Mouse (Mus musculus) embryonic facial prominence, embryonic 13.5 days (tissue): ENCODE results near the gene Foxm1. TPM values are rescaled to one million over a fixed set of nuclear protein-coding genes. Genes with fewer than 3 reads are reported as not detected.

Experiments used
- ATAC-seq: fragments of 200-750 bp; cut with Nextera tagmentation; 2 replicates; pipeline ENCODE4 v1.8.0; 2017; ENCODE audit warnings: low read depth; ENCODE audit not compliant: insufficient number of reproducible peaks, insufficient read depth, low FRiP score, low TSS enrichment
- H3K27ac ChIP-seq: fragments of 300-500 bp; sonication (generic); 2 replicates; pipeline ENCODE4 v1.5.1; 2015; ENCODE audit warnings: moderate library complexity, mild to moderate bottlenecking, inconsistent platforms
- H3K27me3 ChIP-seq: fragments of 300-500 bp; sonication (generic); 2 replicates; pipeline ENCODE4 v1.6.1; 2015; ENCODE audit warnings: mild to moderate bottlenecking, inconsistent platforms
- H3K36me3 ChIP-seq: fragments of 300-500 bp; sonication (generic); 2 replicates; pipeline ENCODE4 v1.6.1; 2015; ENCODE audit warnings: mild to moderate bottlenecking, inconsistent platforms
- H3K4me1 ChIP-seq: fragments of 300-500 bp; sonication (generic); 2 replicates; pipeline ENCODE4 v1.6.1; 2015; ENCODE audit warnings: inconsistent platforms
- H3K4me2 ChIP-seq: fragments of 300-500 bp; sonication (generic); 2 replicates; pipeline ENCODE4 v1.6.1; 2015; ENCODE audit warnings: moderate library complexity, mild to moderate bottlenecking, inconsistent platforms
- H3K4me3 ChIP-seq: fragments of 300-500 bp; sonication (generic); 2 replicates; pipeline ENCODE4 v1.5.1; 2015; ENCODE audit warnings: mild to moderate bottlenecking, inconsistent platforms
- H3K9ac ChIP-seq: fragments of 300-500 bp; sonication (generic); 2 replicates; pipeline ENCODE4 v1.6.1; 2015; ENCODE audit warnings: mild to moderate bottlenecking, inconsistent platforms
- H3K9me3 ChIP-seq: fragments of 300-500 bp; sonication (generic); 2 replicates; pipeline ENCODE4 v1.6.1; 2016; ENCODE audit warnings: inconsistent platforms
- WGBS: fragments of 180-500 bp; shearing (Covaris S2); methylation state at CpG from one replicate; pipeline ENCODE4 v1.1.7; 2015; ENCODE audit warnings: mixed read lengths; 5-methylcytosine and 5-hydroxymethylcytosine counted together
- polyA plus RNA-seq: library from polyadenylated mRNA; unstranded; fragments of >200 nt; fragmentation: Nextera tagmentation; extraction: Ambion mirVana; gene quantifications from 2 replicates; pipeline ENCODE4 v1.2.1, GENCODE M21; 2015

The Foxm1 gene
- 31.5 and 38.6 TPM in 2 replicates for polyA plus RNA-seq

- Histone ChIP-seq H3K4me3 (peak within 1 kb of the TSS; percentile 96), H3K9me3 (no peaks in the 10 kb centered on the region), H3K27me3 (no peaks in the 10 kb centered on the region), H3K4me1 (peaks cover 40% of the 10 kb centered on the region), H3K4me2 (peak within 1 kb of the TSS; percentile 86), H3K9ac (peak within 1 kb of the TSS; percentile 94), H3K27ac (peak within 1 kb of the TSS; percentile 97), H3K36me3 (peaks cover 34% of the 10 kb centered on the region)
- ATAC-seq = peak; percentile 87
- WGBS = under 1% methylated on average over 51 of the region's 76 CpGs
Measured at GRCm38 (mm10) chr6:128362381-128363006, at the start of gene Foxm1, which contains the start of gene Rhno1. TSS of gene Foxm1 (plus strand) at chr6:128362967. TSS of gene Rhno1 (minus strand) at chr6:128362911.

DNA sequence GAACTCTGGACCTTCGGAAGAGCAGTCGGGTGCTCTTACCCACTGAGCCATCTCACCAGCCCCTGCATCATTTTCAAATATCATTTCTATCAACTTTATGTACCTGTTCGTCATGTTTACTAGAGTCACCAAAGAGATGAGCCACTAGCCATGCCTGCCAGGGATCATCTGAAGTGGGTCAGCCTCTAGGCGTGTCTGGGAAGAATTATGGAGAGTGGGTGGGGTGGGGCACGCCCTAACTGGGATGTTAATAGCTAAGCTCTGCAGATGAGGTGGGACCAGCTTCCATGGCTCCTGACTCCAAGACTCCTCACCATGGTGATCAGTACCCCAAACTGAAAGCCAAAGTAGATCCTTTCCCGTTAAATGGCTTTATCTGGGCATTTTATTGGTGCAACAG, 48.0 kb upstream of the Foxm1 start:
- no peak for ATAC-seq
- Histone ChIP-seq H3K9ac (no peak overlapping the region), H3K27ac (no peak overlapping the region), H3K9me3 (no peaks in the 10 kb centered on the region), H3K4me1 (no peaks in the 10 kb centered on the region), H3K4me2 (no peak overlapping the region), H3K36me3 (no peaks in the 10 kb centered on the region), H3K4me3 (no peak overlapping the region), H3K27me3 (no peaks in the 10 kb centered on the region)
- 83% methylated on average over 6 of the region's 6 CpGs for WGBS

- WGBS = 80% methylated on average over 8 of the region's 8 CpGs
- ATAC-seq = no peak
- Histone ChIP-seq H3K4me1 (no peaks in the 10 kb centered on the region), H3K27ac (no peak overlapping the region), H3K36me3 (no peaks in the 10 kb centered on the region), H3K4me3 (no peak overlapping the region), H3K27me3 (no peaks in the 10 kb centered on the region), H3K9me3 (no peaks in the 10 kb centered on the region), H3K4me2 (no peak overlapping the region), H3K9ac (no peak overlapping the region)
Measured at GRCm38 (mm10) chr6:128315597-128315996, 47.2 kb upstream of the Foxm1 start.

DNA sequence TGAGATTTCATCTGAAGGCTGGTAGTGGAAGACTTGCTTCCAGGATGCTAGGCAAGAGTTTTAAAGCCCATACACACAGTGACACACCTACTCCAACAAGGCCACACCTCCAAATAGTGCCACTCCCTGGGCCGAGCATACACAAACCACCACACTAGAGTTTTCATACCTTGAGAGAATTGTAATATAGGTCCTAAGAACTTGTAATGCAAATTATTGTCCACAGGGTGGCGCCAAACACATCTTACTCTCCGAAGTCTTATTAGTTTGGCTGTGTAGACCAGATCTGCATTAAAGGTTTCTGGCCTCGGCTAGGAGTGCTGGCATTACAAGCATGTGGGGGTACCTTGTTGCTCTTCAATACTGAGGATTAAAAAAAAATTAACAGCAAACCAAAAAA, 44.5 kb upstream of the Foxm1 start:
- no peak overlapping the region for H3K9ac ChIP-seq

DNA sequence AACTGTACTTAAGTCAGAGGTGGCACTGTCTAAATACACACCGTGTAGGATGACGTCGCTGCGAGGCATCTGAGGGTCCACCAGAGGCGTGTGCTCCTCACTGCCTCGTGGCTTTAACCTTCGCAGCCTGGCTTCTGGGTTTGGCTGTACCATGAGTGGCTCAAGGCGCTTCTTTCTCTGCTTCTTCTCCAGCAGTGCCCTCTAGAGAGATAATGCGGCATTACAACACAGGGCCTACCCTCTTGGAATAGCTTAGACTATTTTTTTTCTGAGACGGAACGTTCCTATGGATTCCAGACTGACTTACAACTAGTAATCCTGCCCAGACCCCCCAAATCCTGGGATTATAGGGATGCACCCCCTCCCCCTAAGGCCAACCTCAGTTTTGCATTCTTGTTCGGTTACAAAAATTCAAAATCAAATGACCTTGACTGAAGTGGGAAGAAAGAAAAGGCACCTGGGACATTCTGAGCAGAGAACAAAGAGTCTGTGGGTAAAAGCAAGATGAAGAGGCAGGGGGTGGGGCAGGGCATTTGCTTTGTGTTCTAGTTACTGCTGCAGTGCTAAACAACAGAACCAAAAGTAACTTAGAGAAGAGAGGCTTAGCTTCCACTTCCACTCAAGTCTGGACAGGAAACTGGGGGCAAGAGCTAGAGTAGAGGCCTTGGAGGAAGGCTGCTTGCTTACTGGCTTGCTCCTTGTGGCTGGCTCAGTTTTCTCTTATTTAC, 28.2 kb upstream of the Foxm1 start:
- H3K4me2 ChIP-seq = no peak overlapping the region
- H3K4me3 ChIP-seq = no peak overlapping the region
- H3K9ac ChIP-seq = no peak overlapping the region
- 17% methylated on average over 12 of the region's 12 CpGs for WGBS
- peaks cover 16% of the 10 kb centered on the region for H3K4me1 ChIP-seq
- no peaks in the 10 kb centered on the region for H3K27me3 ChIP-seq
- peaks cover 12% of the 10 kb centered on the region; the same call in 1 of the 2 replicates for H3K9me3 ChIP-seq
- no peak for ATAC-seq
- H3K36me3 ChIP-seq = peaks cover 67% of the 10 kb centered on the region
- H3K27ac ChIP-seq = 0 out of 2 replicates have a peak overlapping the region, but pooled peaks have one; percentile 22

More for the DNA sequence above, 44.5 kb upstream of the Foxm1 start:
- H3K36me3 ChIP-seq = peaks cover 26% of the 10 kb centered on the region
- no peaks in the 10 kb centered on the region for H3K9me3 ChIP-seq
- H3K4me2 ChIP-seq = no peak overlapping the region
- no peak overlapping the region for H3K4me3 ChIP-seq
- H3K4me1 ChIP-seq = no peaks in the 10 kb centered on the region
- no peak overlapping the region for H3K27ac ChIP-seq
- H3K27me3 ChIP-seq = no peaks in the 10 kb centered on the region
- ATAC-seq = no peak
- WGBS = 8% methylated on average over 4 of the region's 4 CpGs

- H3K9ac ChIP-seq = no peak overlapping the region
- WGBS = 85% methylated on average over 7 of the region's 7 CpGs
- no peaks in the 10 kb centered on the region for H3K9me3 ChIP-seq
- H3K36me3 ChIP-seq = peaks cover 47% of the 10 kb centered on the region
- H3K4me1 ChIP-seq = peaks cover 20% of the 10 kb centered on the region
- H3K27ac ChIP-seq = peak overlapping the region; percentile 9; the same call in 1 of the 2 replicates
- H3K4me3 ChIP-seq = no peak overlapping the region
- ATAC-seq = no peak
- H3K4me2 ChIP-seq = no peak overlapping the region
- no peaks in the 10 kb centered on the region for H3K27me3 ChIP-seq
Measured at GRCm38 (mm10) chr6:128337467-128337866, 25.3 kb upstream of the Foxm1 start.

DNA sequence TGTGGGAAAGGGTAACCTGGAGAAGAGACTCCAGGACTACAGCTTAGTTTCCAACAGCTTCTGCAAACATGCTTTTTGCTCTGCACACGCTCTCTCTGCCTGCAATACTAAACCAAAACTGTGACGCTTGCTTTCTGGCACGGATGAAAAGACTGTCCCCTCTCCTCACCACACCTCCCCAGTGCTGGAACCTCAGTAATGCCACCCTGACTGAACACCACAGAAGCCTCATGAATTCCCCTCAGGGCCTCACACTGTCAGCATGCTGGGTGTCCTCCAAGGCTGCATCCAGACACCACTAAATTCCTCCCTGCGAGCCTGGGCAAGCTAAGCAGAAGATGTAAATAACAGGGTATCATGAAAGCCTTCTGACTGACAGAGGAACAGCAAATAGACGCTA, 23.9 kb upstream of the Foxm1 start:
- Histone ChIP-seq H3K36me3 (peaks cover 47% of the 10 kb centered on the region), H3K27ac (peak overlapping the region; percentile 66), H3K9me3 (no peaks in the 10 kb centered on the region), H3K4me2 (no peak overlapping the region), H3K4me1 (peaks cover 20% of the 10 kb centered on the region), H3K9ac (no peak overlapping the region), H3K4me3 (no peak overlapping the region), H3K27me3 (no peaks in the 10 kb centered on the region)
- peak; percentile 84; the same call in 1 of the 2 replicates for ATAC-seq
- 34% methylated on average over 5 of the region's 5 CpGs for WGBS

DNA sequence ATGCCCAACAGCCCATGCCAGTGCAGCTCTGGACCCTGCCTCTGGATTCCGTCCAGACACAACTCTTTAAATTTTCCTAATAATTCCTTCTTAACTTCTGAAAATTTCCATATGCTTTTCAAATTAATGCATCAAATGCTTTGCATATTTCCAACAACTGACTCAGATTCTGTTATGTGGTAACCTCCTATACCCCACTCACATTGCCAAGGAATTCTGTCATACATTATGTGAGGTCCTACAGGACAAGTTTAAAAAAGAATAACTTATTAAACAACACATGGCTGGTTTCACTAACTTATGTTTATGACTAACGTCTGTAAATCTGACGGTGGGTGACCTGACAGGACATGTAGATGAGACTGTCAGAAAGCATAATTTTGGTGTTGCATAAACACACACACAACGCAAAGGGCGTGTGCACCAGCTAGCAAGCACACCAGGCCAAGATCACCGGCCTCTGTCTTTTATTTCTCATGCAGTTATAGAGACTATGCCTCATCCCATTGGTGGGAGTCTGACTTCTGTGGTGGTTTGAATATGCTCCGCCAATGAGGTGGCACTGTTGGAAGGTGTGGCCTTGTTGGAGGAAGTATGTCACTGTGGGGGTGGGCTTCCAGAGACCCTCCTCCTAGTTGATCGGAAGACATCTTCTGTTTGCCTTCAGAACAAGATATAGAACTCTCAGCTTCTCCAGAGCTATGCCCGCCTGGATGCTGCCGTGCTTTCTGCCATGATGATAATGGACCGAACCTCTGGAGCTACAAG, 20.6 kb upstream of the Foxm1 start:
- H3K4me2 ChIP-seq = no peak overlapping the region
- no peak overlapping the region for H3K27ac ChIP-seq
- H3K9ac ChIP-seq = no peak overlapping the region
- no peaks in the 10 kb centered on the region for H3K9me3 ChIP-seq
- peaks cover 24% of the 10 kb centered on the region for H3K36me3 ChIP-seq
- 87% methylated on average over 11 of the region's 11 CpGs for WGBS
- ATAC-seq = no peak
- H3K27me3 ChIP-seq = no peaks in the 10 kb centered on the region
- no peak overlapping the region for H3K4me3 ChIP-seq
- H3K4me1 ChIP-seq = peaks cover 22% of the 10 kb centered on the region

GRCm38 (mm10) chr6:128345623-128346022, 17.1 kb upstream of the Foxm1 start:
- Histone ChIP-seq H3K36me3 (peaks cover 24% of the 10 kb centered on the region), H3K9ac (no peak overlapping the region), H3K4me1 (peaks cover 12% of the 10 kb centered on the region), H3K4me3 (no peak overlapping the region), H3K4me2 (no peak overlapping the region), H3K27me3 (no peaks in the 10 kb centered on the region), H3K27ac (no peak overlapping the region), H3K9me3 (no peaks in the 10 kb centered on the region)
- 80% methylated on average over 10 of the region's 10 CpGs for WGBS
- no peak for ATAC-seq

DNA sequence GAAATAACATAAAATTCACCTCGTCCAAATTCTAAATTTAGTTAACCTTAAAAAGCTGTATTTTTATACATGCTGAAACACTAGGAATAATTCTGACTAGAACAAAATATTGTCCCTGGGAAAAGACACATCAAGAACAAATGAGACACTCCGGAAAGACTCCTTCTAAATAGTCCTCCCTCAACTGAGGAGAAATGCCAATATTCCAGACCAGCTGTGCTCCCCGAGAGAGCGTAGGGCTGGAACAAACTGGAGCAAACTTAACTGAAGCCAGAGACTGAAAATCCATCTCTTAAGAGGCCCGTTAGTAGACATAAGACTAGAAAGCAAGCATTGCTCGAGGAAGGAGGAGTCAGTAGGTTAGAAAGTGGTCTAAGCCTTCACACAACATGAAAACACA, 16.0 kb upstream of the Foxm1 start:
- Histone ChIP-seq H3K4me2 (no peak overlapping the region), H3K9ac (no peak overlapping the region), H3K27ac (peak overlapping the region; percentile 24; the same call in 1 of the 2 replicates), H3K27me3 (no peaks in the 10 kb centered on the region), H3K36me3 (peaks cover 29% of the 10 kb centered on the region), H3K9me3 (no peaks in the 10 kb centered on the region), H3K4me3 (no peak overlapping the region), H3K4me1 (peaks cover 12% of the 10 kb centered on the region)
- 71% methylated on average over 6 of the region's 6 CpGs for WGBS
- no peak for ATAC-seq

DNA sequence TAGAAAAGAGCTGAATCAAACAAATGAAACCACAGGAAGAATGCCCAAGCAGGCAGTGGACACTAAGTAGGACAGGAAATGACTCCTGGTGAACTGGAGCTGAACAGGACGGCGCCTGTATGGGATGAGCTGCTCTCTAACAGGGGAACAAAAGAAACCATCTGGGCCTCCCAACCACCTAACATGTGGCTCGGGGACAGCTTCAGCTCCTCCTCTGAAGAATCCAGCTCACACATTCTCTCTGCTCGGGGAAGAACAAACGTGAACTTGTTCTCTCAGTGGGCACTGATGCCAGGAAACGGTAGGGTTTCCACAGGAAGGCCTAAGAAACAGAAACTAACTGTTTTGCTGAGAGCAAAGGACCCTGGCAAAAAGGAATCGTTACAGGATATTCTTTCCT, 13.1 kb upstream of the Foxm1 start:
- Histone ChIP-seq H3K4me1 (peaks cover 28% of the 10 kb centered on the region), H3K27ac (peak overlapping the region; percentile 65), H3K9me3 (no peaks in the 10 kb centered on the region), H3K4me2 (no peak overlapping the region), H3K4me3 (no peak overlapping the region), H3K9ac (no peak overlapping the region), H3K27me3 (no peaks in the 10 kb centered on the region), H3K36me3 (peaks cover 10% of the 10 kb centered on the region)
- ATAC-seq = no peak
- WGBS = 25% methylated on average over 7 of the region's 7 CpGs
